Mouse (Mus musculus): ENCODE results near the gene Slc9a3r1. TPM values are rescaled to one million over a fixed set of nuclear protein-coding genes. Genes with fewer than 3 reads are reported as not detected.
A peak's percentile ranks its signal among the peaks of the same experiment; 100 is the strongest.

Slc9a3r1 gene
- total RNA-seq, 1 experiment from 2014 or later, result 65.9 TPM

- ATAC-seq (replicated peaks; ENCODE audit: insufficient number of reproducible peaks, low FRiP score, low TSS enrichment, poor library complexity, severe bottlenecking), result peak; percentile 62
These were observed 18.9 kb downstream of the Slc9a3r1 start for GRCm38 (mm10) chr11:115181913-115182638.

- no peak for ATAC-seq (replicated peaks; ENCODE audit: insufficient number of reproducible peaks, low FRiP score, low TSS enrichment, poor library complexity, severe bottlenecking)
These were observed 21.8 kb downstream of the Slc9a3r1 start for GRCm38 (mm10) chr11:115184973-115185372.

GRCm38 (mm10) chr11:115187224-115187639 lies 24.1 kb downstream of the Slc9a3r1 start, which contains the start of gene Tmem104:
TSS of gene Tmem104 (plus strand) at chr11:115187487.
- ATAC-seq (replicated peaks; ENCODE audit: insufficient number of reproducible peaks, low FRiP score, low TSS enrichment, poor library complexity, severe bottlenecking), result peak; percentile 45

DNA sequence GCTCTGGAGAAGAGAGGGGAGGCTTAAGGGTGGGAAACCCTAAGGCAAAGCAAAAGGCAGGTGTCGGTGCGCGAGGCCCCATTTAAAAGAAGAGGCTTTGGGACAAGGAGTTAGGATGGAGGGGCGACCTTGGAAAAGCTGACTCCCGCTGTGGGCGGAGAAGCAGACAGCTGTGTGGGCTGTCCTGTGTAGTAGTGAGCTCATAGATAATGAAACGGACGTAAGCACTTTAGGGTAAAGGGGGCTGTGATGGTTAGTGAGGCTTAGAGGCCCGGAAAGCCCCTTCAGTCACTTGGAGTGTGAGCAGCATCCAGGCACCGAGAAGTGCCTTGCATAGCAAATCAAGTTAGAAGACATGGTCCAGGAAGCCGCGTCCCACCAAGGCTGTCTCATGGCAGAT lies 24.6 kb downstream of the Slc9a3r1 start, which contains the start of gene Nat9:
TSS of gene Nat9 (minus strand) at position 167 of the 400 bp plus-strand sequence.
- ATAC-seq (replicated peaks; ENCODE audit: insufficient number of reproducible peaks, low FRiP score, low TSS enrichment, poor library complexity, severe bottlenecking), result no peak

GRCm38 (mm10) chr11:115188539-115189231 lies 25.5 kb downstream of the Slc9a3r1 start:
- peak; percentile 66 for ATAC-seq (replicated peaks; ENCODE audit: insufficient number of reproducible peaks, low FRiP score, low TSS enrichment, poor library complexity, severe bottlenecking)

- ATAC-seq (replicated peaks; ENCODE audit: insufficient number of reproducible peaks, low FRiP score, low TSS enrichment, poor library complexity, severe bottlenecking), result peak; percentile 59
These were observed 26.2 kb downstream of the Slc9a3r1 start for GRCm38 (mm10) chr11:115189304-115189703.

DNA sequence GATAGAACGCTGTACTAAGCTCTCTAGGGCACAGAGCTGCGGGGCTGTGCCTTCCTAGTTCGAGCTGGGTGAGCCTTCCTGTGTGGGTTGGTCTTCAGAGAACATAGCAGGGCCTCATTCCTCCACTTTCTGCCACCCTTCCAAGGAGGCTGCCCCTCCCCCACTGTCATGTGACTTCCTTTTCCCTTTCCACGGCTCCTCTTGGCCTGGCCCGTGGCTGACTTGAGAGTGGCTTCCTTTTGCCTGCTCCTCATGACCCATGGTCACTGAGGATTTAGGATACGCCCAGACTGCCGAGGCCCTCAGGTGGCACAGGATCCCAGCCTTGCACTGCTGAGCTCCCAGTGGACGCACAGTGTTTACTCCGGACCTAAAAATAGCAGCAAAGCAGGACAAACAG lies 29.0 kb downstream of the Slc9a3r1 start:
- ATAC-seq (replicated peaks; ENCODE audit: insufficient number of reproducible peaks, low FRiP score, low TSS enrichment, poor library complexity, severe bottlenecking), result peak; percentile 41

DNA sequence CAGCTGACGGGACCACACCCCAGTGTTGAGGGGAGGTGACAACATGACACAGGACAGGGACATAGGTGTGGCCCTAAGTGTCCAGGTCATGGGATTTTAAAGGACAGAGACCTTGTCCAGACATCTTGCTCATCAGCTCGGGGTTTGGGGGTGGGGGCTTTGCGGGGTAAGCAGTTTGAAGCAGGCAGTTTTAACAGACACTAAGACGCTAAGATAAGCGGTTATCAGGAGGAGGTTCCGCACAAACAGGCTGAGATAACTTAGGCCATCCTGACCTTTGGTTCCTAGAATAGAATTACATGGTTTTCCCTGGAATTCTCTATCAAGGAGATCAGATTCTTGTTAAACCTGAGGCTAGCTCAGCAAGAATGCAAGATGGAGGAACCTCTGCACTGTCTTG lies 31.6 kb downstream of the Slc9a3r1 start:
- ATAC-seq (replicated peaks; ENCODE audit: insufficient number of reproducible peaks, low FRiP score, low TSS enrichment, poor library complexity, severe bottlenecking), result no peak

GRCm38 (mm10) chr11:115195933-115196332 lies 32.8 kb downstream of the Slc9a3r1 start:
- no peak for ATAC-seq (replicated peaks; ENCODE audit: insufficient number of reproducible peaks, low FRiP score, low TSS enrichment, poor library complexity, severe bottlenecking)

DNA sequence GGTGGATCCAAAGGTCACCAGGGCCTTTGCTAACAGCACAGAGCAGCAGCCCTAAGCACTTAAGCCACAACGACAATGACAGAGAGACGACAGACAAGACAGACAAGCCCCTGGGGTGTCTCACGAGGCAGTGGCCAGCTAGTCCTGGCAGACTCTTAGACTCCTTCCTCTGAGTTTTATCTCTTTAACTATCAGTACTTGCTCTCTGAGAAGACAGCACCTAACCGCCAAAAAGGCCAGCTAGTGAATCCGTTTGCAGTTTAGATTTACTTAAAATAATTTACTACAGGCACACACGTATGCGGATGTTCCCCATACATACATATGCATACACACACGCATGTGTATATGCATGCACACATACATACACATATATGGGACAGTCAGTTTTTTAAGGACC lies 34.4 kb downstream of the Slc9a3r1 start:
- no peak for ATAC-seq (replicated peaks; ENCODE audit: insufficient number of reproducible peaks, low FRiP score, low TSS enrichment, poor library complexity, severe bottlenecking)

- ATAC-seq (replicated peaks; ENCODE audit: insufficient number of reproducible peaks, low FRiP score, low TSS enrichment, poor library complexity, severe bottlenecking), result peak; percentile 75
These were observed 35.8 kb downstream of the Slc9a3r1 start for GRCm38 (mm10) chr11:115198932-115199384.

DNA sequence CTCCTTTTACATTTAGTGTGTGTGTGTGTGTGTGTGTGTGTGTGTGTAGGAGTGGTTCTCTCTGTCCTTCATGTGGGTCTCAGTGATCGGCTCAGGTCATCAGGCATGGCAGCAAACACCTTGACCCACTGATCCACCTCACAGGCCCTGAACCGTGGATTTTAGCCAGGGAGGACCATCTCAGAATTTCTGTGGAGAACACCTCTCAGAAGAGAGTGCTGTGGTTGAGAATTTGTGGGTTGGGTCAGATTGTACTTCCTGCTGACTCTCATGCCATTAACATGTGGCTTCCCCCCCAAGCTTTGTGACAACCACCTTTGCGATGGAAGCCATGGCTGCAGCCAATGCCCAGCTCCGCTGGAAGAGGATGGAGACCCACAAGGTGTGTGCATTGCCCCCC lies 37.4 kb downstream of the Slc9a3r1 start:
- no peak for ATAC-seq (replicated peaks; ENCODE audit: insufficient number of reproducible peaks, low FRiP score, low TSS enrichment, poor library complexity, severe bottlenecking)

GRCm38 (mm10) chr11:115202316-115202715 lies 39.2 kb downstream of the Slc9a3r1 start:
- ATAC-seq (replicated peaks; ENCODE audit: insufficient number of reproducible peaks, low FRiP score, low TSS enrichment, poor library complexity, severe bottlenecking), result peak; percentile 54

DNA sequence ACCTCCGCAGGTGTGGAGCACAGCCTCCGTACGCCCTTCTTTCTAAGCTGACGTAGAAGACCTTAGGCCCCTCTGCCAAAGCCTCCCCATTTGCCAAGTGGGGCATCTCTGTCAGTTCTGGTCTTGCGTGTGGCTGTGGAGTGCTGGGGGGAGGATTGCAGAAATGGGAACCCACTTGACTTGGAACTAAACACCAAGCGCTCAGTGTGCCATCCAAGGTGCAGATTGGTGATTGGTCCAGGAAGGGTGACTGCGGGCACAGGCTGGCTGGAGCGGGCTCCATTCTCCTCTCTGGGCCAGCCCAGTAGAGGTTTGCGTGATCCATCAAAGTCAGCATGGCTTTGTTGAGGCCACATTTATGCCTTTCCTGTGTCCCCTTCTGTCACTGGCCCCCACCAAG lies 39.6 kb downstream of the Slc9a3r1 start:
- ATAC-seq (replicated peaks; ENCODE audit: insufficient number of reproducible peaks, low FRiP score, low TSS enrichment, poor library complexity, severe bottlenecking), result no peak

GRCm38 (mm10) chr11:115208126-115208525 lies 45.0 kb downstream of the Slc9a3r1 start:
- no peak for ATAC-seq (replicated peaks; ENCODE audit: insufficient number of reproducible peaks, low FRiP score, low TSS enrichment, poor library complexity, severe bottlenecking)

GRCm38 (mm10) chr11:115208776-115209732 lies 45.9 kb downstream of the Slc9a3r1 start:
- peak; percentile 77 for ATAC-seq (replicated peaks; ENCODE audit: insufficient number of reproducible peaks, low FRiP score, low TSS enrichment, poor library complexity, severe bottlenecking)

DNA sequence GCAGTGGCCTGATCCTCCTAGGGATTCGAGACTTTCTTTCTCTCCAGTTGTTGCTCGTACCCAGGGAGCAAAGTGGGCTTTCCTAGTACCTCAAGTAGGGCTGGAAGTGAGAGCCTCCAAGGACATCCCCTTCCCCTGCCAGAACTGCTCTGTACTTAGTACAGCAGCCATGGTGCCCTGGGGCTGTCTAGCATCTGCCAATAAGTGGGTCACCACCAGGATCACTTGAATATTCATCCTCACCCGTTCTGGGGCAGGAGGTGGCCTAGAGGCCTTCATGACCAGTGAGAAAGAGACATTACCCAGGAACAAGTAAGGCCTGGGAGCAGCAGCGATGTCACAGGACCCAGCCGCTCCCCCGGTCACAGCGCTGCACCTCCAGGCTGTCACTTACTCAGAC lies 46.8 kb downstream of the Slc9a3r1 start:
- no peak for ATAC-seq (replicated peaks; ENCODE audit: insufficient number of reproducible peaks, low FRiP score, low TSS enrichment, poor library complexity, severe bottlenecking)

DNA sequence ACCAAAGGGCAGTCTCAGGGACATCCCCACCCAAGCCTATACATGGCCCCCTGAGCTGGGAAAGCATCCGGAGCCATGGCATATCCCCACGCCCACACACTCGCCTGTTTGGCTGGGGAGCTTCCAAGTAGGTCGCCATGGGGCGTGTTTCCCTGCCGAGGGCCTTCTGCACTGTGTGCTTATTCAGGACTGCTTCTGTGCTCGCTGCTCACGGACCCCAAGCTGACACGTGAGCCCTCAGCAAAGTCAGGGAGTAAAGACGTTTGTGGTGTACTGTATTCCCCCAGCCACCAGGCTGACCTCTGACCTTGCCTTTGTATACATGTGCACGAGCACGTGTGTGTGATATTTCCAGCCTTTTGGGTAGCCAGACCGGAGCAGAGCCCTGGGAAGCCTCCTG lies 49.0 kb downstream of the Slc9a3r1 start:
- no peak for ATAC-seq (replicated peaks; ENCODE audit: insufficient number of reproducible peaks, low FRiP score, low TSS enrichment, poor library complexity, severe bottlenecking)

GRCm38 (mm10) chr11:115215123-115215522 lies 52.0 kb downstream of the Slc9a3r1 start:
- ATAC-seq (replicated peaks; ENCODE audit: insufficient number of reproducible peaks, low FRiP score, low TSS enrichment, poor library complexity, severe bottlenecking), result no peak

Data from monocyte, adult 5-6 weeks (primary cell).